Mouse (Mus musculus) stomach, embryonic 14.5 days (tissue): ENCODE data around the gene Hmx2. TPM values are rescaled to one million over a fixed set of nuclear protein-coding genes. Genes with fewer than 3 reads are reported as not detected.

Experiments used
- ATAC-seq: fragments of 200-750 bp; cut with Nextera tagmentation; 2 replicates; pipeline ENCODE4 v1.8.0; 2017; ENCODE audit warnings: low read depth, moderate TSS enrichment; ENCODE audit not compliant: insufficient number of reproducible peaks, insufficient read depth, low FRiP score
- H3K27ac ChIP-seq: fragments of 300-500 bp; sonication (generic); 2 replicates; pipeline ENCODE4 v1.5.1; 2014; ENCODE audit warnings: mild to moderate bottlenecking, low read length, moderate library complexity, mixed read lengths
- H3K27me3 ChIP-seq: fragments of 300-500 bp; sonication (generic); 2 replicates; pipeline ENCODE4 v1.6.1; 2014; ENCODE audit warnings: low read length, control low read depth, mixed read lengths; ENCODE audit not compliant: control insufficient read depth, insufficient read depth
- H3K36me3 ChIP-seq: fragments of 300-500 bp; sonication (generic); 2 replicates; pipeline ENCODE4 v1.6.1; 2014; ENCODE audit warnings: mild to moderate bottlenecking, control low read depth, low read length, moderate library complexity, mixed read lengths; ENCODE audit not compliant: control insufficient read depth, insufficient read depth
- H3K4me1 ChIP-seq: fragments of 300-500 bp; sonication (generic); 2 replicates; pipeline ENCODE4 v1.6.1; 2014; ENCODE audit warnings: low read length, control low read depth, mixed read lengths; ENCODE audit not compliant: control insufficient read depth, insufficient read depth
- H3K4me2 ChIP-seq: fragments of 300-500 bp; sonication (generic); replicated peaks from 2 replicates; pipeline ENCODE4 v1.6.1; 2014; ENCODE audit warnings: low read depth, low read length, control low read depth
- H3K4me3 ChIP-seq: fragments of 300-500 bp; sonication (generic); 2 replicates; pipeline ENCODE4 v1.5.1; 2014; ENCODE audit warnings: low read depth, low read length, control low read depth
- H3K9ac ChIP-seq: fragments of 300-500 bp; sonication (generic); replicated peaks from 2 replicates; pipeline ENCODE4 v1.6.1; 2014; ENCODE audit warnings: low read depth, mild to moderate bottlenecking, control low read depth, low read length, moderate library complexity, mixed read lengths
- H3K9me3 ChIP-seq: fragments of 300-500 bp; sonication (generic); 2 replicates; pipeline ENCODE4 v1.6.1; 2016; ENCODE audit warnings: low read depth, low read length, control low read depth; ENCODE audit not compliant: control insufficient read depth
- WGBS: fragments of 180-500 bp; shearing (Covaris S2); extraction: QIAGEN DNeasy Blood & Tissue Kit; methylation state at CpG from one replicate; pipeline ENCODE4 v1.1.7; 2014; 5-methylcytosine and 5-hydroxymethylcytosine counted together
- polyA plus RNA-seq: library from polyadenylated mRNA; unstranded; fragments of >200 nt; fragmentation: Nextera tagmentation; extraction: Ambion mirVana; gene quantifications from 2 replicates; pipeline ENCODE4 v1.2.1, GENCODE M21; 2014

The Hmx2 gene
- polyA plus RNA-seq, 1 experiment from 2014 or later = 0.94 TPM

GRCm38 (mm10) chr7:131544871-131545270 lies 3.7 kb upstream of the Hmx2 start:
- Histone ChIP-seq H3K4me1 (peaks cover 19% of the 10 kb centered on the region; the same call in 1 of the 2 replicates), H3K27me3 (peaks cover 73% of the 10 kb centered on the region), H3K9ac (no peak overlapping the region), H3K27ac (no peak overlapping the region), H3K9me3 (no peaks in the 10 kb centered on the region), H3K4me3 (0 out of 2 replicates have a peak overlapping the region, but pooled peaks have one; percentile 28), H3K36me3 (no peaks in the 10 kb centered on the region), H3K4me2 (no peak overlapping the region)
- ATAC-seq = no peak
- WGBS = 1% methylated on average over 5 of the region's 5 CpGs

GRCm38 (mm10) chr7:131545701-131546385 lies 2.7 kb upstream of the Hmx2 start:
- Histone ChIP-seq H3K9ac (no peak overlapping the region), H3K27me3 (peaks cover 75% of the 10 kb centered on the region), H3K4me3 (no peak overlapping the region), H3K27ac (no peak overlapping the region), H3K4me2 (no peak overlapping the region), H3K9me3 (no peaks in the 10 kb centered on the region), H3K36me3 (no peaks in the 10 kb centered on the region), H3K4me1 (peaks cover 19% of the 10 kb centered on the region; the same call in 1 of the 2 replicates)
- WGBS = 2% methylated on average over 13 of the region's 13 CpGs
- no peak for ATAC-seq

- Histone ChIP-seq H3K27ac (no peak overlapping the region), H3K36me3 (no peaks in the 10 kb centered on the region), H3K9me3 (no peaks in the 10 kb centered on the region), H3K27me3 (peaks cover 75% of the 10 kb centered on the region), H3K4me3 (no peak overlapping the region), H3K4me1 (peaks cover 19% of the 10 kb centered on the region; the same call in 1 of the 2 replicates), H3K9ac (no peak overlapping the region), H3K4me2 (no peak overlapping the region)
- WGBS = 6% methylated on average over 2 of the region's 2 CpGs
- no peak for ATAC-seq
Measured at GRCm38 (mm10) chr7:131546423-131546822, 2.1 kb upstream of the Hmx2 start.

- H3K4me2 ChIP-seq = no peak overlapping the region
- no peak overlapping the region for H3K27ac ChIP-seq
- 7% methylated on average over 5 of the region's 5 CpGs for WGBS
Measured at GRCm38 (mm10) chr7:131547481-131547880, 1.1 kb upstream of the Hmx2 start.

GRCm38 (mm10) chr7:131551471-131551870 lies 2.9 kb downstream of the Hmx2 start:
- Histone ChIP-seq H3K4me2 (no peak overlapping the region), H3K9me3 (no peaks in the 10 kb centered on the region), H3K9ac (no peak overlapping the region), H3K4me3 (no peak overlapping the region), H3K27me3 (peaks cover 81% of the 10 kb centered on the region), H3K4me1 (no peaks in the 10 kb centered on the region), H3K36me3 (no peaks in the 10 kb centered on the region), H3K27ac (no peak overlapping the region)
- WGBS = 4% methylated on average over 4 of the region's 4 CpGs
- no peak for ATAC-seq

More at GRCm38 (mm10) chr7:131547481-131547880, 1.1 kb upstream of the Hmx2 start:
- no peak overlapping the region for H3K4me3 ChIP-seq
- no peaks in the 10 kb centered on the region for H3K36me3 ChIP-seq
- no peak overlapping the region for H3K9ac ChIP-seq
- no peaks in the 10 kb centered on the region for H3K9me3 ChIP-seq
- H3K4me1 ChIP-seq = peaks cover 12% of the 10 kb centered on the region; the same call in 1 of the 2 replicates
- ATAC-seq = no peak
- H3K27me3 ChIP-seq = peaks cover 77% of the 10 kb centered on the region

- no peak overlapping the region for H3K27ac ChIP-seq
- 0 out of 2 replicates have a peak, but pooled peaks have one; percentile 3 for ATAC-seq
- peaks cover 84% of the 10 kb centered on the region for H3K27me3 ChIP-seq
- H3K36me3 ChIP-seq = no peaks in the 10 kb centered on the region
- H3K4me1 ChIP-seq = no peaks in the 10 kb centered on the region
- H3K9ac ChIP-seq = no peak overlapping the region
- H3K9me3 ChIP-seq = no peaks in the 10 kb centered on the region
- WGBS = under 1% methylated on average over 42 of the region's 42 CpGs
- no peak overlapping the region for H3K4me3 ChIP-seq
- H3K4me2 ChIP-seq = no peak overlapping the region
Measured at GRCm38 (mm10) chr7:131551931-131552741, 3.6 kb downstream of the Hmx2 start.

GRCm38 (mm10) chr7:131552781-131553180 lies 4.2 kb downstream of the Hmx2 start:
- Histone ChIP-seq H3K4me2 (no peak overlapping the region), H3K4me1 (no peaks in the 10 kb centered on the region), H3K36me3 (no peaks in the 10 kb centered on the region), H3K4me3 (no peak overlapping the region), H3K9me3 (no peaks in the 10 kb centered on the region), H3K9ac (no peak overlapping the region), H3K27me3 (peaks cover 85% of the 10 kb centered on the region), H3K27ac (no peak overlapping the region)
- WGBS = 1% methylated on average over 5 of the region's 5 CpGs
- no peak for ATAC-seq

- peaks cover 81% of the 10 kb centered on the region for H3K27me3 ChIP-seq
- H3K9me3 ChIP-seq = no peaks in the 10 kb centered on the region
- peak overlapping the region; percentile 27 for H3K4me3 ChIP-seq
- no peak overlapping the region for H3K27ac ChIP-seq
- H3K36me3 ChIP-seq = no peaks in the 10 kb centered on the region
- peak overlapping the region; percentile 42 for H3K4me2 ChIP-seq
- WGBS = under 1% methylated on average over 39 of the region's 39 CpGs
- H3K4me1 ChIP-seq = no peaks in the 10 kb centered on the region
- no peak overlapping the region for H3K9ac ChIP-seq
- ATAC-seq = peak; percentile 29; the same call in 1 of the 2 replicates
Measured at GRCm38 (mm10) chr7:131553771-131554175, 5.2 kb downstream of the Hmx2 start.
